Mouse (Mus musculus): ENCODE data around the gene Gm572.

Gm572 gene

DNA sequence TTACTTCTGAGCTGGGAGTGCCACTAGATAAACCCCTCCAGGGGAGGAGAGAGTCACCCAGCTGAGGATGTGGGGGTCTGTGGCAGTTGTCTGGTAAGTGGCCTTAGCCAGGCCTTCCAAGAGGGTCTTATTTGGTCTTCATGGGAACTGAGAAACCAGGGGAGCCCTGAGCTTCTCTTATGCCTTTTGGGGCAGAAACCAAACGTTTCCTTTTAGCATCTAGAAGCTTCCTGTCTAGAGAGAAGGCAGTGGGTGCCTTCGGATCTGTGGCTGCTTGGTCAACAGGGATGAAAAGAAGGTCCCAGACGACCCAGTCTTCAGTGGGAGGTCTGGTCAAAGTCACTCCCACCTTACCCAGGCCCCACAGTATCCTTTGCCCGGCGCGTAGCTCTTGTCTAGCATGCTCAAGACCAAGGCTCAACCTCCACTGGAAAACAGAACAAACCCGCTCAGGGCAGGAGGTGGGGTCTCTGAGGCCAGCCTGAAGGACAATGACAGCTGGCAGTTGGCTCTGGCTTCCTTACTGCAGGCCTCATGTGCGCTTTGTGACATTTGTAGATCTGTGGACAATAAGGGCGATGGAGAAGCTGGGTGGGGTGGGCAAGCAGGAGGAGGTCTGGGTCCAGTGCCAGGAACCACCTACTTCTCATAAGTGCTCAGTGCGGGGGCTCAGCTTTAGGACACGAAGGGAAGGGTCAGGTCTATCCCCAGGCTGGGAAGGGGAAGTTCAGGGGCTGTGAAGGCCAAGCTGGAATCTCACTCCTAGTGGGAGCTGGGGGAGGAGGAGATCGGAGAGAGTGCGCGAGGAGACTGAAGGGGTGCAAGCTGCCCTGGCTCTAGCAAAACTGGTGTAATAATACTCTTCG is at the start of gene Gm572:
Gene Gm572 (plus strand): TSS at position 27 of the 866 bp plus-strand sequence.
- DNase-seq = no peak

DNA sequence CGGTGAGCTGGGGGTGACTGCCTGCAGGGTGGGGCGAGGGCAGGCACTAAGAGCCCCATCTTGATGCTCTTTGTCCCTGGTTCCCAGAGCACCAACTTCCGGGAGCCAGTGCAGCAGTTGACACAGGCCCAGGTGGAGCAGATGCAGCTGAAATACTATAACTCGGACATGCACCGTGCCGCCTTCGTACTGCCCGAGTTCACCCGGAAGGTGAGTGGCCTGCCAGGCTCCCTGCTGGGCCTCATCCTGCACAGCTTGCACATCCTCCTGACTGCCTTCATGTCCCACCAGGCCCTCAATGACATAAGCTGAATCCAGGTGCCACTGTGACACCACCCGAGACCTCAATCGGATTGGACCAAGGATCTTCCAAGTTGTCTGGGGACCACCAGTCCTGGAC is 49.1 kb upstream of the Gm572 start:
- no peak for DNase-seq

DNA sequence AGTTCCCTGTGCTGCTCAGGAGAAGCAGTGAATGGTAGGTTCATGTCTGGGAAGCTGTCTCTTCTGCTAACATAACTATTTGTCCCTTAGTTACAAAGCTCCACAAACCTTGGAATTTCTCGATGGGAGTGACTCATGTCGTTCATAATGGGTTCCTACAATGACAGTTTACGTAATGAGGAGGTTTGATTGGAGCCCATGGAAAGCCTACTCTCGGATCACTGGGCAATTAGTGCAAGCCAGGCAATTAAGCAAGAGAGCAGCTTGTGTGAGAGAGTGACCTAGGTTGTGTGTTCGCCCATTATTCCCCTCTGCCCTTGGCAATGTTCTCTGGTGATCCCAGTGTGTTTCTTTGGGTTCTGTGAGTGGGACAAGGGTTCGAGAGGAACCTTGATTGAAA is 47.2 kb upstream of the Gm572 start:
- DNase-seq = no peak

DNA sequence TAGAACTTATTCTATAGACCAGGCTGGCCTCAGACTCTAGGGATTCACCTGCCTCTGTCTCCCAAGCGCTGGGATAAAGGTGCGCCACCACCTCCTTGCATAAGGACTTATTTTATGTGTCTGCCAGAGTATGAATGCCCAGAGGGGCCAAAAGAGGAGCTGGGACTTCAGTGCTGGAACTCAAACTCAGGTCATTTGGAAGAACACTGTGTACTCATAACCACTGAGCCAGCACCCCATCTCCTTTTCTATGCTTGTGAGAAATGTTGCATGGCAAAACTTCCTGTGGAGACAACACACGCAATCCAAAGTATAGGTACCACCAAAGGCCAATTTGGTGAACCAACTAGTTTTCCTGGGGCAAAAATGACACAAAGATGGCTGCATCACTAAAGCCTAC is 46.4 kb upstream of the Gm572 start:
- no peak for DNase-seq

DNA sequence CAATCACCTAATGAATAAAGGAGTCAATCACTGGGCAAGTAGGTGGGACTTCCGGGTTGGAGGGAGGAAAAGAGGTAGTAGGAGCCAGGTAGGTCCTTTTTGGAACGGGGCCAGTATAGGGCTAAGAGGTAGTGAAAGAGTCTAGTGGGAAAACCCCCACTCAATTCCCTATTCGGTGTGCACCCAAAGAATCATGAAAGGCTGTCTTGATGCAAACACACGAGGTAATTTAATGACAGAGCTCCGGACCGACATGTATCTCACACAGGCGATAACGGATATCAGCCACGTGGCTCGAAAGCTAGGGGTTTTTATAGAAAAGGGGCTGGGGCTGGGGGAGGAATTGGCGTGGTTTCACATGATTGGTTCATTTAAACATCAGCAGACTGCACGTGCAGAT is 44.3 kb upstream of the Gm572 start:
- DNase-seq = no peak

DNA sequence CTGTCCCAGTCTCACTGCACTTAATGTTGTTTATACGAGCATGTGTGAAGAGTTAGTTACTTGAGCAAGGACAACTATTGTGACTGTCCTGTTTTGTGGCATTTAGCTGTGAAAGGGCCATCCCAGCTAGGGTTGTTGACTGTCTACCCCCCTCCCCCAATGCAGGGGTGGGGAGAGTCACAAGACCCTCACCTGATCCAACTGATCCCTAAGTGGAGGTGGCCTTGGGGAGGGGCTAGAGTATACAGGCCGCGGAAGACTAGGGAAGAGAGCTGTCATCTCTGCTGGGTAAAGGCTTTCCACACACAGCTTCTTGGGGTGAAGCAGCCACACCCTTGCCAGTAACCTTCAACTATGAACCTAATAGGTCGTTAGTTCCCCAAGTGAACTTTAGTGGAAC is 42.8 kb upstream of the Gm572 start:
- no peak for DNase-seq

DNA sequence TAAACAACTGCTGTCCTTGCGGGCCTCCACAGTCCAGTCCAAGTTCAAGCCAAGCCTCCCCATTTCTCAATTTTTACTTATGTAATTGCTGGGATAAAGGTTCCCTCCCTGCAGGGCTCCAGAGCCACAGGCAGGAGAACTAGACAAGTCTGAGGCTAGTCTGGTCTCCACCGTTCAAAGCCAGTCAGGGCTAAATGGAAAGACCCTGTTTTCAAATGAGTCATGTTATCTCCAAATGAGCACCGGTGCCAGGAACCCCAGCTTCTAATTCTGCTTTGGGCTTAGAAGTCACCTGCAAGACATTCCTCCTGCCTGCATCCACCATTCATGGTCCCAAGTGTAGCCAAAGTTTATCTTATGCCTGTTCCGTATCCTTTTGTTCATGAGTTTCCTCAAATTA is 41.2 kb upstream of the Gm572 start:
- DNase-seq = no peak

DNA sequence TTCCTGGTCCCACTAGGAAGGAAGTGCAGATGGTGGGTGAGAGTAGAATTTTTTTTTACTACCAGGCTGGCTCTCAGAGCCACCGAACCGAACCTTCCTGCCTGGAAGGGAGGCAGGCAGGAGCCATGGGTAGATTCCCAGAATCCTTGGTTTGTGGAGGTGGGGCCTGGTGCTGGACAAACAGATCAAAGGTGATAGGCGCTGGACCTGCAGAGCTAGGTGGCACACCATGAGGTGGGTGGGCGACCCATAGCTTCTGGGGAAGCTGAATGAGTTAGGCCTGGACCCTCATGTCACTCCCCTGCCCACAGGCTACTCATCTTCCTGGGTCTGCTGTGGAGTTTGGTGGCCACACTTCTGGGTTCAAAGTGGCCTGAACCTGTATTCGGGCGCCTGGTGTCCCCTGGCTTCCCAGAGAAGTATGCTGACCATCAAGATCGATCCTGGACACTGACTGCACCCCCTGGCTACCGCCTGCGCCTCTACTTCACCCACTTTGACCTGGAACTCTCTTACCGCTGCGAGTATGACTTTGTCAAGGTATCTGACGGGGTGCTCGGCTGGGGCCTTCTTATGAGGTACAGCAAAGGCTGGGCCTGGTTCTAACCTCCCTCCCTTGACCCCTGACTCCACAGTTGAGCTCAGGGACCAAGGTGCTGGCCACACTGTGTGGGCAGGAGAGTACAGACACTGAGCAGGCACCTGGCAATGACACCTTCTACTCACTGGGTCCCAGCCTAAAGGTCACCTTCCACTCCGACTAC is 40.6 kb upstream of the Gm572 start, which contains the start of gene Masp2:
Gene Masp2 (plus strand): TSS at position 198 of the 764 bp plus-strand sequence.
- DNase-seq = no peak

DNA sequence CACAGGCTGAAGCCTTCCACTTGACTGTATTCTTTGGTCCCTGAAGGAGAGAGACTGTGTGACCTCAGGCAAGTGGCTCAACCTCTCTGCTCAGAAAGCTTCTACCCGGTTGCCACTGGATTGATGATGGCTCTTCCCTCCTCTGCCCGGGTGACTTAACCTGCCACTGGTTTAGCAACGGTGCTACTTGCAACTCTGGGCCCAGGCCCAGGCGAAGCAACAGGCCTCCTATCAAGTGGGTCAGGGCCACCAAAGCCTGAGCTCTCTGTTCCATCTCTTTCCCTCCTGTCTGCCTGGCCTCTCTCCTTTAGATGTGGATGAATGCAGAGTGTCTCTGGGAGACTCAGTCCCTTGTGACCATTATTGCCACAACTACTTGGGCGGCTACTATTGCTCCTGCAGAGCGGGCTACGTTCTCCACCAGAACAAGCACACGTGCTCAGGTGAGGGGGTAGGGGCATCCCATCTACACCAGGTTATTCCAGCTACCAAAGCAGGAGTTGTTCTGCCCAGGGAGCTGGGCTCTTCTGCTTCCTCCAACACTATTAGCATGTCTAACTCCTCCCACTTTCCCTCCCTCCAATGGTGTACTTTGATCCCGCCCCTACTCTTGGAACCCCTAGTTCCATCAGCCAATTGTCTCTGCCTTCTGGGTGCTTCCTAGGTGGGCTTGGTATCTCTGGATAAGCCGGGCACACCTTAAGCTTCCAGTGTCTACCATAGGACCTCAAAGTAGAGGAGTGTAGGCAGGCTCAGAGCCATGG is 39.6 kb upstream of the Gm572 start:
- DNase-seq = no peak

DNA sequence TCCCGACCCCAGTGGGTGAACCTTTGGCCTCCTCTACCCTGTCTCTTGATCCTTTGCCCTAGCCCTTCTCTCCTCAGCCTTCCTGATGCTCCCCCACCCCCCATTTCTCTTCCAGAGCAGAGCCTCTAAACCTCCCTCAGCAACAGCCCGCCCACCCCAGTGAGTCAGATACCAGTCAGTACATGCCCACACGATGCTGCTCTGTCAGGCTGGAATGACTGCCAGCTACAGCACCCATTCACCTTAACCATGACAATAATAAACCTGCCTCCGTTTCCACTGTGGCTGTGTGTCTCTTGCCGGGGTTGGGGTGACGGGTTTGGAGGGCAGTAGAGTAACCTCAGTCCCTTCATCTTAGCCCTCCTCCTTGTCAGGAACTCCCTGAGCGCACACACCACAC is 39.0 kb upstream of the Gm572 start:
- DNase-seq = peak; percentile 88

DNA sequence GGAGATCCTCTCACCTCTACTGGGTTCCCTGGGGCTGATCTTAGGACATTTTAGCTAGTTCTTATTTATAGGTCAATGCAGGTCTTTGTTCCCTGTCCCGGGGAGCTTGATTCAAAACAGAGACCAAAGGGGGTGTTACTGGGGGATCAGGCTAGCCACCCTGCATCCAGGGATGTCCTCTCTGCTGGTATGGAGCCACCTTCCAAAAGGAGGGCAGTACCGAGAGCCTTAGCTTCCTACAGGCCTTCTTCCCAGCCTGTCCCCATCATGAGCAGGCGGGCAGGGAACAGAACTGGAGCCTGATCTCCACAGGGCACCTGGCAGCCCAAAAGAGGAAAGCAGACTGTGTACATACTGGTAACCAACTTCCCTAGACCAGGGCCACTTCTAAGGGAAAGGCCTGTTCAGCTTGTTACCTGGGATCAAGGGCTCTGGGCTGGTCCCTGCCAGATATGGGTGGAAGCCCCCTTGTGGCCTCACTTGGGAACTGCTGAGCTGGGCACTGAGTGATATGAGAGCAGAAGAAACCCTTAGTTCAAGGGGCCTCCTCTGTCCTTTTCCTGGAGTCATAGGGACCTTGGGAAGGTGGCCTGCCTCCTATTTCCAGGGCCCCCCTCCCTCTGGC is 38.5 kb upstream of the Gm572 start:
- DNase-seq = no peak

DNA sequence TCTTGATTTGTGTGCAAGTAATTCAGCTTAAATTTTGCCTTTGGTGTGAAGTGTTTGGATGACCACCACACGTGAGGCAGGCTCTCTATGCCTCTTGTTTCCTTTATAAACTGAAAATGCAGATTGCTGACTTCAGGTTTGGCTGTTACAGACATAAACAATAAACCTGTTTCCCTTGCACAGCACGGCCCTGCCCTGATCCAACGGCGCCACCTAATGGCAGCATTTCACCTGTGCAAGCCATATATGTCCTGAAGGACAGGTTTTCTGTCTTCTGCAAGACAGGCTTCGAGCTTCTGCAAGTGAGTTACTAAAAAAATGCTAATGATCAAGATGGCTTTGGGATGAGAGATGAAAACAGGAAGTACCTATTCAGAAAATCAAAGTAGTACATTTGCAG is 35.4 kb upstream of the Gm572 start:
- peak; percentile 74 for DNase-seq

DNA sequence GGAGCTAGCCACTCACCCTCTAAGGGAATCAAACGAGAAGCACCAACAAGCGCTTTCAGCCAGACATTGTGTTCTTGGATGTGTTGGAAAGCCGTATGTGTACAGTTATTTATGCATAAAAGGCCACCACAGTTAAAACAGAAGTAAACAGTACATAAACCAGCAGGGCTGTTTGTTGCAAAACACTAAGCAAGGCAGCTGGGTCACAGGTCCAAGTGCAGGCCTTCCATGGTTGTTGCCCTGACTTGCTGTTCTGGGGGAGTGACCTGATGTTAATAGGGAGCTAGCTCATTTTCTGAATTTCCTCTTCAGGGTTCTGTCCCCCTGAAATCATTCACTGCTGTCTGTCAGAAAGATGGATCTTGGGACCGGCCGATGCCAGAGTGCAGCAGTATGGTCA is 33.3 kb upstream of the Gm572 start:
- DNase-seq = no peak

DNA sequence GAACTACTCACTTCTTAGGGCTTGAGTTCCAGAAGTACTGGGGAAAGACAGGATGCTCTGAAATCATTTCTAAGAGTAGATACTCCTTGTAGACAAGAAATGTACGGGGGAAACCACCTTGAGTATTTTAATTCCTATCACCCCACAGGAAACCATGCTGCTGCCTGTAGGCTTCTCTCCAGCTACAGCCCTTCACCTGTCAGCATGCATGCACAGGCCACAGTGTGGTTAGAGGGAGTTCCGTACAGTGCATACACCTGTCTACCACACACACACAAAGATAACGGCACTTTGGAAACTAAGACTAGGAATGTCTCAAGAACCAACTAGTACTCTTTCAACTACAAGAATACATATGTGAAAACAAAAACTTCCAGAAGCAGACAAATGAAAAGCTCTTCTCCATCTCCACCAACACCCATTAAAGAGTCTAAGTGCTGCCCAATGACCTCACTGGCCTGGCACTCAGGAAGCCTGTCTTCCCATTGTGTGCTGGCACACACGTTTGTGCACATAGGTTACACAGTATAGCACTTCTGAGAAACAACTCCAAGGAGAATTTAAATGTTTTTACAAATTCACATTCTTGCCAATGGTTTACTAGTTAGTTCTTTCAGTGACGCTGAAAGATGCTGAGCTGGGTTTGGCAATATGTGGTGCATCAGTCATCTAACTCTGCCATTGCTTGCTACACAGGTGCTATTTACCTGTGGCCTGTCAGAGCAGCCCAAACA is 32.3 kb upstream of the Gm572 start:
- DNase-seq = no peak

DNA sequence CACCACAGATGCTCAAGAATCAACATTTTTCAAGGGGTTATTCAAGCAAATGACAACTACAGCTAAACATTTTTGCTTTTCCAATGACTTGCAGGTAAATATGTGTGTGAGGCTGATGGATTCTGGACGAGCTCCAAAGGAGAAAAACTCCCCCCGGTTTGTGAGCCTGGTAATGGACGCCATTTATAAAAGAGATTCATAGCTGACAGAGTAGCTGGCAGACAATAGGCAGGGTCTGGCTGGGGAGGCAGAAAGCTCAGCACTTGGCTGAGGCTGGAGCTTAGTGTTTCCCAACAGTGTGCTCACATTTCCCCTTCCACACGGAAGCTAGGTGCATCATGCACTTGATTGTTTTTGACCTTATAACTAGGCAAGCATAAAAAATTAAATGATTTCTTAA is 30.6 kb upstream of the Gm572 start:
- no peak for DNase-seq

DNA sequence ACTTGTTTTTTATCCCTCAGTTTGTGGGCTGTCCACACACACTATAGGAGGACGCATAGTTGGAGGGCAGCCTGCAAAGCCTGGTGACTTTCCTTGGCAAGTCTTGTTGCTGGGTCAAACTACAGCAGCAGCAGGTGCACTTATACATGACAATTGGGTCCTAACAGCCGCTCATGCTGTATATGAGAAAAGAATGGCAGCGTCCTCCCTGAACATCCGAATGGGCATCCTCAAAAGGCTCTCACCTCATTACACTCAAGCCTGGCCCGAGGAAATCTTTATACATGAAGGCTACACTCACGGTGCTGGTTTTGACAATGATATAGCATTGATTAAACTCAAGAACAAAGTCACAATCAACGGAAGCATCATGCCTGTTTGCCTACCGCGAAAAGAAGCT is 29.4 kb upstream of the Gm572 start:
- DNase-seq = no peak

DNA sequence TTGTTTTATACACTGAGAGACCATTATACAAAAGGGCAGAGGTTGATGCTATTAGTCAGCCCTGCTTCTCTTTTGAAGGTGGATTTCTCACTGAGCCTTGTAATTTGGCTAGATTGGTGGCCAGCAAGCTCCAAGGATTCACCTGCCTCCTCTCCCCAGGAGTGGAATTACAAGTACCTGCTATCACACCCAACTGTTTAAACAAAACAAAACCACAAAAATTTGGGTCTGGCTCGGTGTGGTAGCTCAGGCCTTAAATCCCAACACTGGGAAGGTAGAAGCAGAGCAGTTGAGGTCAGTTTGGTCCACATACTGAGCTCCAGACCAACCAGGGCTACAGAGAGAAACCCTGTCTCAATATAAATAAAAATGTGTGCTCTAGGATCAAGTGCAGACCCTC is 23.3 kb upstream of the Gm572 start:
- DNase-seq = no peak

DNA sequence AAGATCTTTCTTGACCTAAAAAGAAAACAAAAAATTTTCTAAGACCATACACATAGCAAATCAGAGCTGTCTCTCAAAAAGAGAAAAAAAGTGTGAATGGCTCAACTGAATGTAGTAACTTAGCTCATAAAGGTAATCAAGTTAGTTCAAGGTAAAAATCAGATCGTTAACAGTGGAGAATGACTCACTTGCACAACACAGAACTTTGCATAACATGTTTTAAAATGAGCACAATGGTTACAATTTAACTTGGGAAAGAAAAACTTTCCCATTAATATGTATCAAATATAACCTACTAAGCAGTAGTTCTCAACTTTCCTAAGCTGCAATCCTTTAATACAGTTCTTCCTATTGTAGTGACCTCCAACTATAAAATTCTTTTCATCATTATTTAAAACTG is 22.4 kb upstream of the Gm572 start:
- no peak for DNase-seq

DNA sequence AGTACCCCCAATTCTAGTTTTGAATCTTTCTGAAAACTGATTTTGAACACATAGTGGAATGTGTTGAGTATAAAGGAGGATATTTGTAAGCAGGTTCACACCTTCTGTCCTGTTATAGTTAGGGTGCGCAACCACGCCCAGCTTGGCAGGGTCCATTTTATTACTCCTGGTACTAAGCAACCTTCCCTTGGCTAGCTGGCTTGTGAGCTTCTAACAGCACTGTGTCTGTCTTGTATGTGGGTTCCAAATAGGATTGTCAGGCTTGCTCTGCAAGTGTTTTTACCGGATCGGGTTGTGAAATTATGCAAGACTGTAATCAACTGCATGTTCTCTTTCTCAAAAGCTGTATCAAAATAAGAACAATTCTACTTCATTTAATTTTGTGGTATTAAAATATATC is 20.6 kb upstream of the Gm572 start:
- no peak for DNase-seq

DNA sequence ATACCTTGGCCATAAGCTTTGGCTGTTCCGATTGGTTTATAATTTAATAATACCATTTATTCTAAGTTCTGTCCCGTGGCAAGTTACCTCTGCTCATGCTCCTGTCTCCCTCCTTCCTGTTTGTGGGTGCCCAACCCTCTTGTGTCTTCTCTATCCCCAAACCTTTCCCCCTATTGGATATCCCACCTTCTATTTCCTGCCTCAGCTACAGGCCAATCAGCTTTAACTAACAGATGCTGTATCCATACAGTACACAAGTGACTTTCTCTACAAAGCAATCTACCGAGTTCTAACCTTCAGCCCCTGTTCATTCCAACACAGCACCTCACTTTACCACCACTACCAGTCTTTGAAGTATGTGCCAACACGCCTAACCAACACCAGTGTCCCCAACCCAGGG is 19.5 kb upstream of the Gm572 start:
- DNase-seq = no peak

DNA sequence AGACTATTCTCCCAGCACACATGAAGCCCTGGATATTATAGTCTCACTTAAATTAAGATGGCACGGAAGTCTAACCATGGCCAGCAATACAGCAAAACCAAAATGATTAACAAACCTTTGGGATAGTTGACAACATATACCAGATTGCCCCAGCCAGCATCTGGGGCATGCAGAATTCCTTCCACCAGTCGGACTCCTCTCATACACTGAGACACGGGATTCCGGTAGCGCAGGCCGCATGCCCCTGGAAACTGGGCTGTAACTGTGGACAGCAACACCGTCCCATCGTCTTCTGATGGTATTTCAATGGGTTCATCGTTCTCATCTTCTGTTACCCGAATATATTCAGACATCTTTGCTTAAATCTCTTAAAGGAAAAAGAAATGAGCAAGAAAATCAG is 18.1 kb upstream of the Gm572 start:
- no peak for DNase-seq

All from right cerebral cortex, adult 18-20 months (tissue).